In genomic region chr4:132734766-132735165, GRCm38 (mm10) we compare ENCODE assay signal across 26 mouse cellular contexts. TPM values are rescaled to one million over a fixed set of nuclear protein-coding genes. Genes with fewer than 3 reads are reported as not detected.
DNase-seq lines count a peak whose midpoint lies in the region; ATAC-seq and TF ChIP-seq lines count a peak whose summit lies in the region.
"Had no signal": no experiment of that assay in that cellular context is flagged by ENCODE, and none has a peak within 500 bp of the region (broad histone marks: within the 10 kb centered on the region; RNA-seq: fewer than 3 reads in every experiment).

No protein-coding gene starts in this region.

- ATAC-seq in hindbrain, embryonic 12.5 days (ENCODE audit: low FRiP score), result no peak
- no peak for ATAC-seq in activated CD4-positive, CD25-positive, alpha-beta regulatory T cell, adult 4 months
- ATAC-seq: forebrain, embryonic 14.5 days; forebrain, embryonic 16.5 days; Patski had no signal

- 97% methylated on average over 2 of the region's 2 CpGs for WGBS in hindbrain, embryonic 12.5 days

- peaks cover 38% of the 10 kb centered on the region for H3K36me3 ChIP-seq in E14TG2a.4 (ENCODE audit: insufficient read depth, low read length)
- H3K36me3 ChIP-seq in hindbrain, embryonic 12.5 days, result no peaks in the 10 kb centered on the region
- H3K36me3 ChIP-seq: embryonic facial prominence, embryonic 13.5 days; embryonic facial prominence, embryonic 15.5 days; forebrain, embryonic 10.5 days; forebrain, embryonic 12.5 days had no signal

- H3K27ac ChIP-seq in hindbrain, embryonic 12.5 days, result no peak overlapping the region
- H3K27ac ChIP-seq: embryonic facial prominence, embryonic 13.5 days; embryonic facial prominence, embryonic 15.5 days; forebrain, embryonic 10.5 days; forebrain, embryonic 12.5 days had no signal

- H3K4me2 ChIP-seq in hindbrain, embryonic 12.5 days (replicated peaks), result no peak overlapping the region
- H3K4me2 ChIP-seq: embryonic facial prominence, embryonic 13.5 days; embryonic facial prominence, embryonic 15.5 days; forebrain, embryonic 12.5 days had no signal

- TF ChIP-seq CTCF in E14TG2a.4 (conservative IDR thresholded peaks at IDR 0.05; ENCODE audit: low read length), result no peak

- no peaks in the 10 kb centered on the region for H3K27me3 ChIP-seq in E14TG2a.4 (ENCODE audit: insufficient read depth, low read length)
- H3K27me3 ChIP-seq in hindbrain, embryonic 12.5 days, result no peaks in the 10 kb centered on the region
- H3K27me3 ChIP-seq: CH12.LX; embryonic facial prominence, embryonic 13.5 days; embryonic facial prominence, embryonic 15.5 days; forebrain, embryonic 12.5 days; Patski had no signal

- H3K4me1 ChIP-seq in E14TG2a.4 (replicated peaks; ENCODE audit: low read depth, low read length), result peaks cover 56% of the 10 kb centered on the region
- H3K4me1 ChIP-seq in hindbrain, embryonic 12.5 days, result peaks cover 11% of the 10 kb centered on the region

- H3K9ac ChIP-seq in hindbrain, embryonic 12.5 days, result no peak overlapping the region
- H3K9ac ChIP-seq: embryonic facial prominence, embryonic 13.5 days; embryonic facial prominence, embryonic 15.5 days; forebrain, embryonic 12.5 days had no signal

- DNase-seq in ES-CJ7 (ENCODE audit: low read depth, low spot score) (peak; percentile 46), R1 (ENCODE audit: low read depth, low spot score) (peak; percentile 73)
- no peak for DNase-seq in cerebellum, postnatal 14 days
- DNase-seq: adrenal gland, adult 2 months; adrenal gland, postnatal 10 days; adrenal gland, postnatal 25 days; B cell, adult 2 months; cerebellum, adult 11-12 months; cerebellum, adult 2 months; cerebellum, adult 9-10 months; cerebellum, postnatal 10 days; cerebellum, postnatal 36 days; embryo, embryonic 11 days had no signal

- H3K9me3 ChIP-seq in E14TG2a.4 (ENCODE audit: low read length), result peaks cover 19% of the 10 kb centered on the region
- no peaks in the 10 kb centered on the region for H3K9me3 ChIP-seq in hindbrain, embryonic 12.5 days (replicated peaks)
- H3K9me3 ChIP-seq: embryonic facial prominence, embryonic 13.5 days; embryonic facial prominence, embryonic 15.5 days; forebrain, embryonic 10.5 days; forebrain, embryonic 12.5 days; G1E had no signal

- peak overlapping the region; percentile 79 for H3K4me3 ChIP-seq in E14TG2a.4 (replicated peaks; ENCODE audit: low read length)
- no peak overlapping the region for H3K4me3 ChIP-seq in hindbrain, embryonic 12.5 days
- H3K4me3 ChIP-seq: embryonic facial prominence, embryonic 13.5 days; embryonic facial prominence, embryonic 15.5 days; erythroblast, embryonic 14.5 days; forebrain, embryonic 10.5 days; forebrain, embryonic 12.5 days had no signal

RNA-seq across cellular contexts. Expression of gene Xkr8, which starts 2.4 kb away (rescaled TPM):
- polyA plus RNA-seq in hindbrain, embryonic 12.5 days (2016; fragmentation: Nextera tagmentation; extraction: Ambion mirVana), result 4.6 and 5.8 TPM in 2 replicates
- 1 to 10 TPM; 2.2 to 4.0 TPM for polyA plus RNA-seq in activated CD4-positive, CD25-positive, alpha-beta regulatory T cell, adult 4 months (2017; shearing (Covaris generic))

RNA-seq across cellular contexts. Expression of gene Smpdl3b, which starts 22.3 kb away (rescaled TPM):
- 1.3 and 1.7 TPM in 2 replicates for polyA plus RNA-seq in hindbrain, embryonic 12.5 days (2016; fragmentation: Nextera tagmentation; extraction: Ambion mirVana)
- 1 to 10 TPM; 2.7 to 4.4 TPM for polyA plus RNA-seq in activated CD4-positive, CD25-positive, alpha-beta regulatory T cell, adult 4 months (2017; shearing (Covaris generic))

RNA-seq across cellular contexts. Expression of gene Rpa2, which starts 33.4 kb away (rescaled TPM):
- polyA plus RNA-seq in hindbrain, embryonic 12.5 days (2016; fragmentation: Nextera tagmentation; extraction: Ambion mirVana), result 74.5 and 83.1 TPM in 2 replicates
- polyA plus RNA-seq in activated CD4-positive, CD25-positive, alpha-beta regulatory T cell, adult 4 months (2017; shearing (Covaris generic)), result 10 to 100 TPM; 54.6 to 80.3 TPM

Comparison
In these comparisons a context has a peak if more than half of its experiments do, and no peak if none do; other contexts are left out.
1. DNase-seq: peak in ES-CJ7 (single experiment) and R1 (single experiment); none in cerebellum, postnatal 14 days (0 of 2).